Mouse (Mus musculus) left cerebral cortex, postnatal 36 days (tissue): ENCODE results near the gene Gm28434. TPM values are rescaled to one million over a fixed set of nuclear protein-coding genes. Genes with fewer than 3 reads are reported as not detected.

Experiments used
- DNase-seq, 2 experiments: peaks; one replicate each; pipeline ENCODE4 v3.0.0; 2021 to 2022; ENCODE audit warnings: low spot score in 2 of 2, mixed read lengths in 1 of 2
- intact Hi-C: fragments of 180-260 bp; cut with DNase I; formaldehyde crosslinking; loops from one replicate; pipeline ENCODE4 v1.15.1; 2025
- total RNA-seq, 2 experiments: library from RNA; stranded (reverse); gene quantifications; 2 replicates each; pipeline ENCODE4 v1.2.3; 2021

Gm28434 gene
- total RNA-seq = not detected

GRCm38 (mm10) chr5:87969201-87969600, at the start of gene Gm28434, which contains the start of gene 2310003L06Rik:
Gene Gm28434 (plus strand): TSS chr5:87969517.
Gene 2310003L06Rik (plus strand): TSS chr5:87969459.
- intact Hi-C loops = no loop called here
- DNase-seq = no peak

DNA sequence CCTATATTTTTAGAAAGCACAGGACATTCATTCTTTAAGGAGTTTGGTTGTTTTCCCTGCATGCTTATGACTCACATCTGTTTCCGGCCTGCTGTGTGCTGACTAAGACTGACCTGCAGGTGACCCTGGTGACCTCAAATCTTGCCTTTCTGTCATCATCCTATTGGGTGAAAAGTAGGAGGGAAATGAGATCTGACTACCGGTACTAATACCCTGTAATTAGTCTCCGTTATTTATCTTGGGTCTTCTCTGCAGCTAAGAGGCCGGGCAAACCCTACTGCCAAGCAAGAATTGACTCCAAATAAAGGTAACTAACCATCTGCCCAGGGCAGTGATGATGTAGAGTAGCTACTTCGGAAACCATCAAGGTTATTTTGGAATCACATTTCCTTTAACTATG, 43.9 kb upstream of the Gm28434 start, which contains the start of gene Csn3:
TSS of gene Csn3 (plus strand) at position 208 of the 400 bp plus-strand sequence.
- no peak for DNase-seq
- intact Hi-C loops = no loop called here

GRCm38 (mm10) chr5:87931603-87932002, 37.7 kb upstream of the Gm28434 start:
- no peak for DNase-seq
- intact Hi-C loops = no loop called here

- intact Hi-C loops = loop anchor here (2.0 kb wide), 1 partner anchor 158 kb away; no protein-coding TSS in a partner anchor
- DNase-seq = no peak
Observed at GRCm38 (mm10) chr5:87940752-87941151, 28.6 kb upstream of the Gm28434 start.

GRCm38 (mm10) chr5:87942515-87942914, 26.8 kb upstream of the Gm28434 start:
- DNase-seq = no peak
- intact Hi-C loops = no loop called here

- intact Hi-C loops = no loop called here
- no peak for DNase-seq
Observed at GRCm38 (mm10) chr5:87951836-87952235, 17.5 kb upstream of the Gm28434 start.

- intact Hi-C loops = no loop called here
- DNase-seq = no peak
Observed at GRCm38 (mm10) chr5:87979139-87979538, 9.8 kb downstream of the Gm28434 start, which contains the start of gene Cabs1. Gene Cabs1 (plus strand): TSS chr5:87979439.

DNA sequence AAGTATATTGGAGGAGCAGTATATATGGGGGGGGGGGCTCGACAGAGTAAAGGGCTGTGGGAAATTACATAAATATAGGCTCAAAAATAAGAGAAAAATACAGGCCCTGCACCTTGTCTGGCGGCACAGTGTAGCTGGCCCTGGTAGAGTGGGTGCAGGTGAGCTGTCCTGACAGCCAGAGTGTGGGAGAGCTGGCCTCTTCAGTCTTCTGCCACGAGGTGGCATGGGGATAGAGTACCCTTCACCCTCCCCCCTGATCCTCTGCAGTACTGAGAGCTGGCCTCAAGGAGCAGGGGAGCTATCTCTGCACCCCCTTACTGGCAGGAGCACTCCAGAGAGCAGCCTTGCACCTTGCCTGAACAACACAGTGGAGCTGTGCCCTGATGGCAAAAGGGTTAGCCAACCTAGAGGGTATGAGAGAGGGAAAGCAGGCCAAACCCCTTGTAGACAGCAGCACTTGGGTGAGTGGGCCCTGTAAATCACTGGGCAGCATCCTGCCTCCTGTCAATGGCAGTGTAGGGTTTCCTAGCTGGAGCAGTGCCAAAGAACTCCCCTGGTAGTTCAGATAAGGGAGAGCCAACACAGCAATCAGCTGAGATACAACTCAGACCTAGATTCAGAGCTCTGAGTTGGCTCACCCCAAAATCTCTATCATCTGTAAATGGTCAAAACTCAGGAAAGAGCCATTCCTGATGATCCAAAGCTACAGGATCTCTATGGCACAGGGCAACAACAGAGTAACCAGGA, 13.3 kb downstream of the Gm28434 start:
- DNase-seq = no peak
- intact Hi-C loops = no loop called here

GRCm38 (mm10) chr5:88002249-88002648, 32.9 kb downstream of the Gm28434 start, which contains the start of gene Smr3a:
Gene Smr3a (plus strand): TSS chr5:88002549.
- intact Hi-C loops = no loop called here
- no peak for DNase-seq

GRCm38 (mm10) chr5:88005241-88005640, 35.9 kb downstream of the Gm28434 start:
- no peak for DNase-seq
- intact Hi-C loops = no loop called here

Other genes with a start within 250 kb of the Gm28434 start
- gene Csn1s2a, start 194.9 kb upstream of the Gm28434 start, total RNA-seq = not detected
- not detected for gene Csn1s2b, start 161.4 kb upstream of the Gm28434 start, total RNA-seq
- not detected for gene Prr27, start 143.8 kb upstream of the Gm28434 start, total RNA-seq
- gene Odam, start 84.5 kb upstream of the Gm28434 start, total RNA-seq = not detected
- gene Csn3, start 43.9 kb upstream of the Gm28434 start, total RNA-seq = not detected
- gene 2310003L06Rik, start 58 bp upstream of the Gm28434 start, total RNA-seq = not detected
- not detected for gene Cabs1, start 9.9 kb downstream of the Gm28434 start, total RNA-seq
- gene Smr3a, start 33.0 kb downstream of the Gm28434 start, total RNA-seq = not detected
- not detected for gene Smr2, start 117.0 kb downstream of the Gm28434 start, total RNA-seq
- gene Gm11116, start 142.0 kb downstream of the Gm28434 start, total RNA-seq = not detected
- not detected for gene Gm11115, start 184.6 kb downstream of the Gm28434 start, total RNA-seq